In genomic region chr10:118250852-118251295, GRCm38 (mm10) we compare ENCODE assay signal across 9 mouse cellular contexts. TPM values are rescaled to one million over a fixed set of nuclear protein-coding genes. Genes with fewer than 3 reads are reported as not detected.
DNase-seq lines count a peak whose midpoint lies in the region.
"Had no signal": no experiment of that assay in that cellular context is flagged by ENCODE, and none has a peak within 500 bp of the region (broad histone marks: within the 10 kb centered on the region; RNA-seq: fewer than 3 reads in every experiment).

No protein-coding gene starts in this region.

- DNase-seq in layer of hippocampus, adult 11-12 months (ENCODE audit: low spot score): peak; percentile 28
- no peak for DNase-seq in layer of hippocampus, adult 9-10 months (ENCODE audit: low spot score)
- DNase-seq in R1 (ENCODE audit: low read depth, low spot score): peak; percentile 54
- peak; percentile 77 for DNase-seq in embryonic facial prominence, embryonic 10.5 days (ENCODE audit: low spot score)
- DNase-seq in induced T-regulatory cell, adult 2 months (ENCODE audit: low read depth): peak; percentile 23
- DNase-seq in mesoderm, embryonic 11.5 days (ENCODE audit: low read depth, low spot score): peak; percentile 76
- DNase-seq in testis, postnatal 14 days (ENCODE audit: low spot score): peak; percentile 2
- DNase-seq in heart, adult 8-10 months (ENCODE audit: low spot score): no peak

- H3K27ac ChIP-seq in embryonic facial prominence, embryonic 10.5 days (replicated peaks): no peak overlapping the region; the same call in 1 of the 2 replicates

- H3K36me3 ChIP-seq in embryonic facial prominence, embryonic 10.5 days (replicated peaks): no peaks in the 10 kb centered on the region

- H3K9me3 ChIP-seq in embryonic facial prominence, embryonic 10.5 days: no peaks in the 10 kb centered on the region

- H3K4me1 ChIP-seq in embryonic facial prominence, embryonic 10.5 days: peaks cover 4% of the 10 kb centered on the region; the same call in 1 of the 2 replicates

- no peaks in the 10 kb centered on the region for H3K27me3 ChIP-seq in embryonic facial prominence, embryonic 10.5 days (replicated peaks; ENCODE audit: low read depth, poor library complexity, severe bottlenecking)

- no peak overlapping the region for H3K4me3 ChIP-seq in embryonic facial prominence, embryonic 10.5 days

- WGBS in embryonic facial prominence, embryonic 10.5 days: 43% methylated on average over 10 of the region's 10 CpGs

RNA-seq across cellular contexts. Expression of gene Gm32802, which starts 7.6 kb away (rescaled TPM):
- not detected in 2 replicates for polyA plus RNA-seq in embryonic facial prominence, embryonic 10.5 days (2016; fragmentation: Nextera tagmentation; extraction: Ambion mirVana)
- total RNA-seq in heart, adult 8-10 months (2022): under 1 TPM; 0.37 to 0.50 (median 0.43) TPM

RNA-seq across cellular contexts. Expression of gene Gm32717, which starts 10.3 kb away (rescaled TPM):
- polyA plus RNA-seq in embryonic facial prominence, embryonic 10.5 days (2016; fragmentation: Nextera tagmentation; extraction: Ambion mirVana): not detected in 2 replicates
- under 1 TPM; 0.37 to 0.50 (median 0.43) TPM for total RNA-seq in heart, adult 8-10 months (2022)

RNA-seq across cellular contexts. Expression of gene Iltifb, which starts 44.0 kb away (rescaled TPM):
- polyA plus RNA-seq in embryonic facial prominence, embryonic 10.5 days (2016; fragmentation: Nextera tagmentation; extraction: Ambion mirVana): not detected in 2 replicates
- total RNA-seq in heart, adult 8-10 months (2022): not detected
- total RNA-seq: layer of hippocampus, postnatal 14 days had no signal

RNA-seq across cellular contexts. Expression of gene Il22, which starts 46.1 kb away (rescaled TPM):
- not detected in 2 replicates for polyA plus RNA-seq in embryonic facial prominence, embryonic 10.5 days (2016; fragmentation: Nextera tagmentation; extraction: Ambion mirVana)
- total RNA-seq in heart, adult 8-10 months (2022): not detected
- total RNA-seq: layer of hippocampus, postnatal 14 days had no signal

Comparison
In these comparisons a context has a peak if more than half of its experiments do, and no peak if none do; other contexts are left out.
1. DNase-seq: peak in layer of hippocampus, adult 11-12 months (single experiment), R1 (single experiment), embryonic facial prominence, embryonic 10.5 days (single experiment), induced T-regulatory cell, adult 2 months (single experiment), mesoderm, embryonic 11.5 days (single experiment) and testis, postnatal 14 days (single experiment); none in layer of hippocampus, adult 9-10 months (single experiment) and heart, adult 8-10 months (single experiment).